Mouse (Mus musculus) thymus, postnatal 25 days (tissue): ENCODE measurements around the gene Csn3.

ENCODE experiments used
- DNase-seq: peaks from one replicate; pipeline ENCODE4 v3.0.0; 2022

Gene Csn3

DNA sequence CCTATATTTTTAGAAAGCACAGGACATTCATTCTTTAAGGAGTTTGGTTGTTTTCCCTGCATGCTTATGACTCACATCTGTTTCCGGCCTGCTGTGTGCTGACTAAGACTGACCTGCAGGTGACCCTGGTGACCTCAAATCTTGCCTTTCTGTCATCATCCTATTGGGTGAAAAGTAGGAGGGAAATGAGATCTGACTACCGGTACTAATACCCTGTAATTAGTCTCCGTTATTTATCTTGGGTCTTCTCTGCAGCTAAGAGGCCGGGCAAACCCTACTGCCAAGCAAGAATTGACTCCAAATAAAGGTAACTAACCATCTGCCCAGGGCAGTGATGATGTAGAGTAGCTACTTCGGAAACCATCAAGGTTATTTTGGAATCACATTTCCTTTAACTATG, at the start of gene Csn3:
Gene Csn3 (plus strand): TSS at position 208 of the 400 bp plus-strand sequence.
- no peak for DNase-seq

DNA sequence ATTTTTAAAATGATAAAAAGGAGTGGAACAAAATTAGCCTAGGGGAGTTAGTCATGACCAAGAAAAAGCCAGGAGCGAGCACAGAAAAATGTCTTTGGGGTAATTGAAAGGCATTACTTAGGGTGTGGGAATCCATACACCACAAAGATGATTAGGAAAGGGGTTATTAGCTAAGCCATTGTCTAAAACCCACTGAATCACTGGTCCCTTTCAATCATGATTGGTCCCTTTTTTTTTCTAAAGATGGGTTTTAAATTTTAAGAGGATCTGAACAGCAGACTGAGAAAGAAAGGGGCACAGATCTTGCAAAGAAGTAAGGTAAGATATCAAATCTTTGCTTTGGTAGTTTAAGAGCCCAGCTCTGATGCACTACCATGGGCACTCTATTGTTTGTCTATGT, 40.6 kb upstream of the Csn3 start, which contains the start of gene Odam:
Gene Odam (plus strand): TSS at position 301 of the 400 bp plus-strand sequence.
- no peak for DNase-seq

DNA sequence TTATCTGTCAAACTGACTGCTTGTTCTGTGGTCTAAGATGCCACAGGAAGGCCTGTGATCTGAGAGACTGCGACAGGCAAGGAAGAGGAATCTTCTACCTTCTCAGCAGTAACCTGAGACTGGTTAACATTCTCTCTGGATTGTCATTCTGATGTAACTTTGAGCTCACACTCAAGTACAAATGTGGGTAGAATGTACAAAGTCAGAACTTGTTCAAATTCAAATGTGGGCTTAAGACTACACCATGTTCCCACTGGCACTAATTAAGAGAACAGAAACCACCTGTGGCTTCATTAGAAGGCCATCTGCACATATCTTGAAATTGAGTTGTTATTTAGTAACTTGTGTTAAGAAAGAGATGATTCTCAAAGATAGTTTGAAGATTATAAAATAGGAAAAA, 6.2 kb downstream of the Csn3 start:
- no peak for DNase-seq

DNA sequence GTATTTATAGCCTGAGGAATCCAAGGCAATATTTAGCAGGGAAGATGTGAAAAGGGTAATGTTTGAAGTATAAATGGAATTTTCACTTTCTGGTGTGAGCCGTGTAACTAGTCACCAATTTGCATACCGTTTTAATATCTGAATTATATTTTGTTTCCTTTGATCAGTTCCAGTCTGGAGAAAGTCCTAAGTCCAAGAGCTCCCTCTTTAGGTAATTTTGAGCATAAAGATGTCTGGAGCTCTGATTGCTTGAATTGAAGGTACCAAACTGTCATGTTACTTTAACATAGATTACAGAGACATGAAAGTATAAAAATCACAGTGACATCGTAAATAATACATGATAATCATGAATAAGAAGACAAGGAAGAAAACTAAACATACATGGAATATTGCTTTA, 15.4 kb downstream of the Csn3 start:
- no peak for DNase-seq

DNA sequence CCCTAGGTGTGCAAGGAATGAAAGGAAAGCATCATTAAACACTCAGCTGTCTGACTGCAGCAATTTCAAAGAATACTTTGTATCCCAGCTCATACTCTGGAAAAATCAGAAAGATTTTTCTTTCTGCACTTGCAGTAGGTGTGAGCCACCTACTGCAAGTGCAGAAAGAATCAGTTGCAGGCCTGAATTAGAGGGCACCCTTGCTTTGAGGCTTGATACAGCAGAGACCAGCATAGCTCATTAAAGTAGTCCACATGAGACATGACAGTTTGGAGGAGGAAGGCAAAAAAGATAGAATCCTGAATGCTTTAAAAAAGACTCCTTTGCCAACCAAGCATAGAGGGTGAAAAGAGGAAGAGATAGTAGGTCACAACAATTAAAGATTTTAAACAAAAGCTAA, 17.1 kb downstream of the Csn3 start:
- DNase-seq: no peak

DNA sequence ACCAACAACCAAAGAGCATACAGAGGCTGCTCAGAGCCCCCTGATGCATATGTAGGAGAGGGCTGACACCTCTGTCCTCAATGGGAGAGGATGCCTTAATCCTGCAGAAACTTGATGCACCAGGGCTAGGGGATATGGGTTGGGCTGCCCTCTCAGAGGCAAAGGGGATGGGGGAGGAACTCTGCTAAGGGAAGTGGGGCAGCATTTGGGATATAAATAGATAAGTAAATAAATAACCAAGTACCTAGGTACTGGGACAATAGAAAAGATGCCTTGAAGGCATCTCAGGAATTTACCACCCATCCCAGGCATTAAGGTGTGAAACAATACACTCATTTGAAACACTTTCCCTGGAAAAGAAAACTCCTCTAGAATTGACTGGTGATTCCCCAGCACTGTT, 26.5 kb downstream of the Csn3 start:
- no peak for DNase-seq

DNA sequence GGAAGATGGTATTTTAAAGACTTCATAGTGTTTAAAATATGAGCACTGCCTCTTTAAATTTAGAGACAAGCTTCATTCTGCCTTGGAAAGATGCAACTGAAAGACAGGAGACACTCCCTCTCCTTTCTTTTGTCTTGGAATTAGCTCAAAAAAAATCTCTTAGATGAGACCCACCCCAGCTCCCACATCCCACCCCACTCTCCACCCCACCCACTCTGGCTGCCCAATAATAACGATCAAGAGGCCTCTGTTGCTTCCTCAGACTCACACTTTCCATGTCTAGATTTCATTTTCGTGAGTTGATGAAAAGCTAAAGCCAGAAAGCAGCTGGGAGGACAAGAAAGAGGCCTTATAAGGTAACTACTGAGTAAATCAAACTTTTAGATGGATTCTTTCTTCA, 43.8 kb downstream of the Csn3 start, which contains the start of the genes 2310003L06Rik and Gm28434:
Gene 2310003L06Rik (plus strand): TSS at position 259 of the 400 bp plus-strand sequence.
Gene Gm28434 (plus strand): TSS at position 317 of the 400 bp plus-strand sequence.
- DNase-seq: no peak

DNA sequence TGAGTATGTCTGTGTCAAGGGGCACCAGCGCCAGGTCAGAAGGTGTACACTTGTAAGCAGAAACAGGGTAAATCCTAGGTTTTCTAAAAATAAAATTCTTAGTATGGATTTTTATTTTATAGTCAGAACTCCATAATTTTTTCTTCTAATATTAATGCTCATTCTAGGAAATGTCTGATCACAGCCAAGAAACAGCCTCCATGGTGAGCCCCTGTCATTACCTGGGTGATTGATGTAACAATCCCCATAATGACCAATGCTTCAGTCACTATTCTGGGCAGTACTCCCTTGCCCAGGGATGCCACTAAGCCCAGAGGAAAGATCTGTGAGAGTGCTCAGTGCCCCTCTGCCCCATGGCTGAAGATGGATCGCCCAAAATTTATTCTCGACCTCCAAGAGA, 53.8 kb downstream of the Csn3 start, which contains the start of gene Cabs1:
Gene Cabs1 (plus strand): TSS at position 301 of the 400 bp plus-strand sequence.
- no peak for DNase-seq
